Mouse (Mus musculus): ENCODE measurements around the gene Sdhaf3.

Gene Sdhaf3

DNA sequence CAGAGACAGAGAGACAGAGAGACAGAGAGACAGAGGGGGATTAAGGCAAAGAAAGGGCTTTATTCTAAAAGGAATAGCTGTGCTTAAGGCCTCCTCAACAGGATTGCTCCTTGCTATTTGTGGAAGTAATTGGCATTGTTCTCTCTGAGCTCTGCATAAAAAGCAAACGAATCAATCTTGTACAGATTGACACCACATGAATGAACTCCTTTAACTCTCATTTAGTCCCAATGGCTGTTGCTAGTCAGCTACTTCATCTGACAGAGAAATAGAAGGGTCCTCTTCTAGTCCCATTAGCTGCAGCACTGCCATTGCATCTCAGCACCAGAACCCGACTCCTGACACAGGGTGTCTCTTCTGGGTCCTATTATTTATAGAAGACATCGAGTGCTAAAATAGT lies 113.0 kb downstream of the Sdhaf3 start:
- no peak for DNase-seq (ENCODE audit: low spot score)

DNA sequence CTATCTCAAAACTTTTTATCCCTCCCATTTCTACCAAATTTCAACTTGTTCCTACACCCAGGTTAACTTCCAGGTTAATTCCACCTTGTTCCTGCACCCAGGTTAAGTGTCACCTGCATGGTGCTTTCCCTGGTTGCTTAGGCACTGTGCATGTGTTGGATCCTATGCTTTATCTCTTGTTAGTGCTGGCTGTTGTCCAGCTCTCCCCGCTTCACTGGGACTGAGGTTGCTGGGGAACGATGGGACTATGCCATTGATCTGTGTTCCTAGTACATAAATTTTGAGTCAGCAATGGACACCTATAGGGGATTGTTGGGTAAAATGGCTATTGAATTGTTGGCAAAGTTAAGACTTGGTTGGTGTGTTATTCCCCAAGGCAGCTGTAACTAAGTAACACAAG lies 113.7 kb downstream of the Sdhaf3 start:
- DNase-seq (ENCODE audit: low spot score): no peak

DNA sequence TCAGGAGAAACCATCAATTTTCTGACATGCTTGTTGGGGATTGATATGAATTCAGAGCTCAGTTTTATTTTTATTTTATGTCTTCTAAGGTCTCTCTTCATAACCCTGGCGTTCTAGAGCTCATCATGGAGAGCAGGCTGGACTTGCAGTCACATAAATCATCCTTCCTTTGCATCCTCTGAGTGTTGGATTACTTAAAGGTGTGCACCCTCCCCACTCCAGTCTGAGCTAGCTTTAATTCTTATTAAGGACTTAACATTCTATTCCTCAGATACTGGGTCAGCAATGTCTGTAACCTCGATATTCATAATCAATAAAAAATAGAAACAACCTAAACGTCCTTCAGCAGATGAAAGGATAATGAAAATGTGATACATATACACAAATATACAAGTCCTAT lies 126.2 kb downstream of the Sdhaf3 start:
- DNase-seq (ENCODE audit: low spot score): no peak

DNA sequence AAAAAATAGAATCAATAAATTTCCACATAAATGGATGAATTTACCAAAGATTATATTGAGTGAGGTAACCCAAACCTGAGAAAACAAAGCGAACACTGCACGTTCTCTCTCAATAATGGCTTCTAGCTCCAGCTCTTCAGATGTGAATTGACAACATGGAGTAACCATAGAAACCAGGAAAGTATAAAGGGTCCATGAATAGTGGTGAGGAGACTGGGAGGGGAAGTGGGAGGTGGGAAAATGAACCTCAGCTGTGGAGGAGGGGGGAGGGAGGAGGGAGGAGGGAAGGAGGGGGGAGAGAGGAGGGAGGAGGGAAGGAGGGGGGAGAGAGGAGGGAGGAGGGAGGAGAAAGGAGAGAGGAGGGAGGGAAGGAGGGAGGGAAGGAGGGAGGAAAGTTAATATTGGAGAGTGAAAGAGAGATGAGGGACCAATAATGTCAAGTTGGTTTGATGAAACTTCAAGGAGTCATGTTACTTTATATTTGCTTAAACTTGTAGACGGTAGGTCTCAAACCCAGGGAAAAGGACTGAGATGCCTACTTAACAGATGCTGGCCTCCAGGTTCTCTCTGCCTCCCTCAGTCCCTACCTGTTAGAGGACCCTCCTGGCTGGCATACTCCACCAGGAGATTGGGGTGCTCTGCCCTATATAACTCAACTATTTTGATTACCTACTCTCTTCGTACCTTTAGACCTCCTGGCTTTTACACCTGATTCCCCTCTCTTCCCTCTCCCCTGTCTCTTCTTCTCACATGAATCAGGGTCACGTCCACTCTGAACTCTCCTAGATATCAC lies 126.9 kb downstream of the Sdhaf3 start:
- no peak for DNase-seq (ENCODE audit: low spot score)

DNA sequence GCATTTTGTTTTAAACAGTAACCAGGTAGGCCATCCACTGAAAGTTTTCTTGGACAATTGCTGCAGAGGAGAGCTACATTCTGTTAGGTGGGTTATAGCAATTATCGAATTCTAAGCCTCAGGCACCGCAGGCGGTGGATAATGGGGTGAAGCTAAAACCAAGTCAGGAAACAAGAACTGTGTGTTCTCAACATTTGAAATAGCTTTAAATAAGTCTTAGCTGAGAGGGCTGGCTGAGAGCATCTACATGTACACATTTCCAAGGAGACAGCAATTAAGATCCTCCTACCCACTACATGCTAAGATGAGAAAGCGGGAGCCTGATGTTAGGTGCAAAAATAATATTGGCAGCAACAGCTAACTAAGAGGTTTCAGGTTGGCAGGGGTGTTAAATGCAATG lies 127.9 kb downstream of the Sdhaf3 start:
- no peak for DNase-seq (ENCODE audit: low spot score)

DNA sequence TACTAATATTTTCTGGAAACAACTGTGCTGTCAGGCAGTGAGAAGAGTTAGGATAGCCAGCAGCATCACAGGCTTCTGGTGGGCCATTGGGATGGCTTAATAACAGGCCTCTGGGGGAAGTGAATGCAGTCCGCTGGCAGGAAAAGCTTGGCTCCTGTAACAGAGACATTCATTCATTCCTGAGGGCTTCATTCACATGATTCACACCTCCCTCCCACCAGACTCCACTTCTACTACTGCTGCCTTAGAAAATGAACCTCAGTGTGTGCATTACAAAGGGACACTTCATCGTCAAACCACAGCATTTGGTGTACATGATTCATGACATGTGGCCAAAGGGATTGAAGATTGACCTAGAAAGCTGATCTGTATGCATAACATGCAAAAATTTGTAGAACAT lies 128.6 kb downstream of the Sdhaf3 start:
- no peak for DNase-seq (ENCODE audit: low spot score)

DNA sequence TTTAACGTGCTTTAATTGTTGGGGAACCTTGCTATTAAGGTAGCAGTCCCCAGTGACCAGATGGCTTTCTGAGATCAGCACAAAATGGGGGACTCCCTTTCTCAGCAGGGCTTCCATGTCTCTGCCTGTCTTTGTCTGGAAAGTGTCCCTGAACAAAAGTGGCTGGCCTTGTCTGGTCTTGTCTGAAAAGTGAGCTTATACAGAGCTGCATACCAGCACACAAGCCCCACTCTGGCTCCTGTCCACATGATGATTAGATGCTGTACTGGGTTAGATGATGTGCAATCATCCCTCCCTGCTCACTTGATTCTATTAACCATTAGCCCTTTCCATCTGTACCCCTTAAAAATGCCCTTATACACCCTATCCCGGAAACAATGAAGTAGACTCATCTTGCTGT lies 129.7 kb downstream of the Sdhaf3 start:
- no peak for DNase-seq (ENCODE audit: low spot score)

DNA sequence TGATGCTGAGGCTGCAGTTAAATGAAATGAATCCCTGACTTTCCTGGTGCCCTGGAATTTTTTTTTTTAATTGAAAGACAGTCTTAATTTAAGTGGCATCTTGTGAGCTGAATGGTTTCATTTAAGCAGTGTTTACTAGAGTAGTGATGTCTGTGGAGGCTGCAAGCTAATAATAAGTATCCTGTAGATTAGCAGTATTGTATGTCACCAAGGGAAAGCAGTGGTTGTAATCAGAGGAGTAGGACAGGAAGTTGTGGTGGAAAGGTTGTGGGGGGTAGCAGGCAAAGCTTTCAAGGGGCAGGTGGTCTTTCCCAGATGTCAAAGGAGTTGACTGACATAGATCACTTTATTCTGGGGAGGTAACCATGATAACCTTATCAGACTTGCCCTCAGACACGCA lies 136.3 kb downstream of the Sdhaf3 start:
- DNase-seq (ENCODE audit: low spot score): no peak

All from urinary bladder, postnatal 14 days (tissue).